Mouse (Mus musculus): ENCODE measurements at regions not wholly inside any gene's neighbourhood (a gene's known extent, or its start where the extent isn't known, plus 50 kb on each side); places are given as distances from the start of the nearest gene placed in this dataset.

DNA sequence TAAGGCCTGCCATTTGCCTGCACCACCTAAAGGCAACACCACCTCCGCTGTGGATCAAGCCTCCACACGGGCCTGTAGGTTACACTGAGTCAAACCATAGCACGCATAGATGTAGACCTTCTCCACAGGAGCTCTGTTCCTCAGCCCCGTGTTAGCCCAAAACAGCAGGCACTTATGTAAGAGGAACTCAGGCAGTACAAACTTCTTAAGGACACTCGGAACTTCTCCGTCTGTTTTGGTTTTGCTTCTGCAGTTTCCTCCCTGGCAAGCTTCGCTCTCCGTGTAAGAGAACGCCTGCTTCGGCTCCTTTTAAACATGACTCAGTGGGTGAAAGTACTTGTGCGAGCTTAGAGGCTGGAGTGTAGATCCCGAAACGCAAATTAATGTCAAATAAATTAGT lies 165.7 kb downstream of the Plk2 start:
- H3K9ac ChIP-seq (ENCODE audit: control insufficient read depth, low read depth, low read length, poor library complexity, severe bottlenecking): no peak overlapping the region
- no peak overlapping the region for H3K27ac ChIP-seq (ENCODE audit: control insufficient read depth, low read depth, low read length)
- no peaks in the 10 kb centered on the region for H3K9me3 ChIP-seq (replicated peaks; ENCODE audit: insufficient read depth, low read length)
- no peaks in the 10 kb centered on the region for H3K27me3 ChIP-seq (ENCODE audit: control insufficient read depth in 1 of 2, insufficient read depth in 2 of 2, low read length in 2 of 2)
- no peak overlapping the region for H3K4me3 ChIP-seq (ENCODE audit: control insufficient read depth in 1 of 2, insufficient read depth in 1 of 2, low read depth in 2 of 2, low read length in 2 of 2)
- H3K79me2 ChIP-seq (ENCODE audit: control insufficient read depth, insufficient read depth, low read length, poor library complexity): no peaks in the 10 kb centered on the region
- DNase-seq (ENCODE audit: low read depth, low spot score): no peak
- no peaks in the 10 kb centered on the region for H3K4me1 ChIP-seq (ENCODE audit: control insufficient read depth in 1 of 2, insufficient read depth in 2 of 2, low read length in 2 of 2)
- H3K36me3 ChIP-seq (ENCODE audit: control insufficient read depth in 1 of 2, insufficient read depth in 2 of 2, low read length in 2 of 2): no peaks in the 10 kb centered on the region
- TF ChIP-seq EP300 (IDR thresholded peaks at IDR 0.05; ENCODE audit: low read depth in 1 of 2, low read length in 2 of 2): no peak
- no peak for TF ChIP-seq ZNF384 (IDR thresholded peaks at IDR 0.05; ENCODE audit: low read depth, low read length)
- no peak for TF ChIP-seq MAZ (IDR thresholded peaks at IDR 0.05; ENCODE audit: low read depth, low read length)
- no peak for TF ChIP-seq UBTF (IDR thresholded peaks at IDR 0.05; ENCODE audit: borderline replicate concordance, insufficient read depth, low read depth, low read length)
- no peak for TF ChIP-seq GATA1 (IDR thresholded peaks at IDR 0.05; ENCODE audit: low read depth, low read length)
- no peak for TF ChIP-seq ZMIZ1 (IDR thresholded peaks at IDR 0.05; ENCODE audit: low read depth, low read length)
- TF ChIP-seq ZKSCAN1 (IDR thresholded peaks at IDR 0.05; ENCODE audit: low read depth, low read length): no peak
- no peak for TF ChIP-seq POLR2AphosphoS5 (IDR thresholded peaks at IDR 0.05; ENCODE audit: borderline replicate concordance, low read depth, low read length)
- TF ChIP-seq CHD2 (IDR thresholded peaks at IDR 0.05; ENCODE audit: low read length): no peak
- no peak for TF ChIP-seq SIN3A (IDR thresholded peaks at IDR 0.05; ENCODE audit: low read length)
- TF ChIP-seq MAX (IDR thresholded peaks at IDR 0.05; ENCODE audit: low read length): no peak
- no peak for TF ChIP-seq BHLHE40 (IDR thresholded peaks at IDR 0.05; ENCODE audit: borderline replicate concordance, low read depth, low read length)
- TF ChIP-seq USF1 (IDR thresholded peaks at IDR 0.05; ENCODE audit: low read depth, low read length): no peak

DNA sequence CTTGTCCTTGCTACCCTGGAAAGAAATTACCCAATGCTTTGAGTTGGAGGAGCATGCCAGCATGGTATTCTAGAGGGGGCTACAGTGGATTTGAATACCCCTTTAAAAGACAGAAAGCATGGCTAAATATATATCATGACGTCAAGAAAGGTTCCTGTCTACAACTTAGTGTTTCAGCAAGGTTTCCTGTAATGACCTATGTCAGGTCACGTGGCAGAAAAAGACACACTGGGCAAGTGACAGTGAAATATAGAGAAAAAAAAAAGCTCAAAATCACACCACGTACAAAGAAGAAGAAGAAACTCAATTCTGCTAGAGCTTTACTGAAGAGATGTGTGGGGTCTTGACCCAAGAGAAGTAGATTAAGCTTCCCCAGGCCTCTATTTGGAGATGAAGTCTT lies 167.7 kb downstream of the Plk2 start:
- Histone ChIP-seq H3K9ac (ENCODE audit: control insufficient read depth, low read depth, low read length, poor library complexity, severe bottlenecking) (no peak overlapping the region), H3K4me3 (ENCODE audit: control insufficient read depth in 1 of 2, insufficient read depth in 1 of 2, low read depth in 2 of 2, low read length in 2 of 2) (no peak overlapping the region), H3K36me3 (ENCODE audit: control insufficient read depth in 1 of 2, insufficient read depth in 2 of 2, low read length in 2 of 2) (no peaks in the 10 kb centered on the region), H3K27me3 (ENCODE audit: control insufficient read depth in 1 of 2, insufficient read depth in 2 of 2, low read length in 2 of 2) (no peaks in the 10 kb centered on the region), H3K27ac (ENCODE audit: control insufficient read depth, low read depth, low read length) (no peak overlapping the region), H3K9me3 (replicated peaks; ENCODE audit: insufficient read depth, low read length) (no peaks in the 10 kb centered on the region), H3K4me1 (ENCODE audit: control insufficient read depth in 1 of 2, insufficient read depth in 2 of 2, low read length in 2 of 2) (no peaks in the 10 kb centered on the region), H3K79me2 (ENCODE audit: control insufficient read depth, insufficient read depth, low read length, poor library complexity) (no peaks in the 10 kb centered on the region)
- DNase-seq (ENCODE audit: low read depth, low spot score): no peak
- TF ChIP-seq MYC (IDR thresholded peaks at IDR 0.05; ENCODE audit: low read depth, low read length) (no peak), CHD1 (IDR thresholded peaks at IDR 0.05; ENCODE audit: low read depth, low read length) (no peak), SMC3 (IDR thresholded peaks at IDR 0.05; ENCODE audit: low read depth, low read length) (no peak), EP300 (IDR thresholded peaks at IDR 0.05; ENCODE audit: low read depth in 1 of 2, low read length in 2 of 2) (no peak), RAD21 (IDR thresholded peaks at IDR 0.05; ENCODE audit: low read depth, low read length) (no peak), ZKSCAN1 (IDR thresholded peaks at IDR 0.05; ENCODE audit: low read depth, low read length) (no peak), NRF1 (IDR thresholded peaks at IDR 0.05; ENCODE audit: insufficient read depth, low read depth, low read length, poor library complexity, severe bottlenecking) (no peak), E2F4 (IDR thresholded peaks at IDR 0.05; ENCODE audit: borderline replicate concordance, low read depth, low read length) (no peak), ETS1 (IDR thresholded peaks at IDR 0.05; ENCODE audit: low read depth, low read length) (no peak), ELF1 (IDR thresholded peaks at IDR 0.05; ENCODE audit: low read depth, low read length) (no peak), MAX (IDR thresholded peaks at IDR 0.05; ENCODE audit: low read length) (no peak)
